Mouse (Mus musculus) embryonic facial prominence, embryonic 14.5 days (tissue): ENCODE results near the gene Magohb. TPM values are rescaled to one million over a fixed set of nuclear protein-coding genes. Genes with fewer than 3 reads are reported as not detected.
"Not testable (repeated sequence)": the region's sequence is repeated elsewhere in the genome, so short reads cannot be mapped to it uniquely, and the experiment has no call there.

Source experiments
- ATAC-seq: fragments of 200-750 bp; cut with Nextera tagmentation; 2 replicates; pipeline ENCODE4 v1.8.0; 2017; ENCODE audit warnings: low read depth, moderate number of reproducible peaks, moderate TSS enrichment
- DNase-seq: peaks from one replicate; pipeline ENCODE4 v3.0.0-alpha.2; 2015; ENCODE audit warnings: low spot score
- H3K27ac ChIP-seq: fragments of 300-500 bp; sonication (generic); replicated peaks from 2 replicates; pipeline ENCODE4 v1.5.1; 2014; ENCODE audit warnings: low read depth, mild to moderate bottlenecking, low read length, moderate library complexity
- H3K27me3 ChIP-seq: fragments of 300-500 bp; sonication (generic); replicated peaks from 2 replicates; pipeline ENCODE4 v1.6.1; 2014; ENCODE audit warnings: low read length; ENCODE audit not compliant: control insufficient read depth, insufficient read depth
- H3K36me3 ChIP-seq: fragments of 300-500 bp; sonication (generic); 2 replicates; pipeline ENCODE4 v1.6.1; 2014; ENCODE audit warnings: low read length, mixed read lengths; ENCODE audit not compliant: control insufficient read depth, insufficient read depth
- H3K4me1 ChIP-seq: fragments of 300-500 bp; sonication (generic); 2 replicates; pipeline ENCODE4 v1.6.1; 2014; ENCODE audit warnings: antibody characterized with exemption, low read length; ENCODE audit not compliant: control insufficient read depth, insufficient read depth
- H3K4me2 ChIP-seq: fragments of 300-500 bp; sonication (generic); 2 replicates; pipeline ENCODE4 v1.6.1; 2014; ENCODE audit warnings: low read depth, mild to moderate bottlenecking, low read length, moderate library complexity, mixed read lengths
- H3K4me3 ChIP-seq: fragments of 300-500 bp; sonication (generic); 2 replicates; pipeline ENCODE4 v1.5.1; 2014; ENCODE audit warnings: low read depth, mild to moderate bottlenecking, low read length
- H3K9ac ChIP-seq: fragments of 300-500 bp; sonication (generic); 2 replicates; pipeline ENCODE4 v1.6.1; 2014; ENCODE audit warnings: low read depth, mild to moderate bottlenecking, low read length, moderate library complexity, mixed read lengths
- H3K9me3 ChIP-seq: fragments of 300-500 bp; sonication (generic); 2 replicates; pipeline ENCODE4 v1.6.1; 2016; ENCODE audit warnings: low read length; ENCODE audit not compliant: control insufficient read depth
- WGBS: fragments of 180-500 bp; shearing (Covaris S2); extraction: QIAGEN DNeasy Blood & Tissue Kit; methylation state at CpG from one replicate; pipeline ENCODE4 v1.1.7; 2014; 5-methylcytosine and 5-hydroxymethylcytosine counted together
- polyA plus RNA-seq: library from polyadenylated mRNA; unstranded; fragments of >200 nt; fragmentation: Nextera tagmentation; extraction: Ambion mirVana; gene quantifications from 2 replicates; pipeline ENCODE4 v1.2.1, GENCODE M21; 2014

Gene Magohb
- polyA plus RNA-seq, 1 experiment from 2014 or later = 64.6 TPM

DNA sequence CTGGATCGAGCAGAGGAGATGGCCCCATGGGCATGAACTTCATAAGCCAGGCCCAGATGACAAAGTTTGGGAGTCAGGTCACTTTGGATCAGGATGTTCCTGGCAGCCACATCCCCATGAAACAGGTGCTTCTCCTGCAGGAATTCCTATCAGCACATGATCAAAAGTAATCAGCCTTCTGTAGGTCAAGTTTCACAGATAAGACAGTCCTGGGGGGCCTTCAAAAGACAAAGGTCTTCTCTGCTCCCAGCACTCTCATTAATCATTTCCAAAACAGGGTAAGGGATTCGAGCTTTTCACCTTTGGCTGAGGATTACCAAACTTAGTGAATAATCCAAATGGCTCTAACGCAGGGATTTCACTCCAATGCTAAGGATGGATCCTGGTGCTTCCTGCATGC lies 11.7 kb upstream of the Magohb start:
- 60% methylated on average over 3 of the region's 3 CpGs for WGBS
- Histone ChIP-seq H3K4me1 (no peaks in the 10 kb centered on the region), H3K27ac (no peak overlapping the region), H3K4me2 (no peak overlapping the region), H3K9ac (no peak overlapping the region), H3K36me3 (no peaks in the 10 kb centered on the region), H3K9me3 (no peaks in the 10 kb centered on the region), H3K27me3 (no peaks in the 10 kb centered on the region), H3K4me3 (no peak overlapping the region)
- DNase-seq (no peak), ATAC-seq (no peak)

DNA sequence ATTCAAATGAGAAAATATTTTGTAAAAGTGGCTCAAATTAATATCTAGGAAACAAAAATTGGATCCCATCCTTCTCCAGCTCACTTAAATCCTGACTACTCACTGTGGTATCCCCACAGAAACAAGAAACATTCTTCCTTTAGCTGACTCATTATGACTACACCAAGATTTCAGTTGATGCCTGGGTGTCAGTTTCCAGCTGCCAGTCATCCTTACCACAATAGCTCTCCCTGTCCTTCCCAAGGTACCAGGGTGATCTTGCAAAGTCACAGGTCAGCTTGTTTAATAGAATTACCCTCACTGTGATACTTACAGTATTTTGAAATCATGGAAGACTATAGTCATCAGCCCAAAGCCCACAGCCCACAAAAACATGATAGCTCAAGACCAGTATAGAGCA lies 5.5 kb upstream of the Magohb start:
- H3K4me3 ChIP-seq = no peak overlapping the region
- no peaks in the 10 kb centered on the region for H3K4me1 ChIP-seq
- H3K36me3 ChIP-seq = no peaks in the 10 kb centered on the region
- H3K27me3 ChIP-seq = no peaks in the 10 kb centered on the region
- no peak overlapping the region for H3K9ac ChIP-seq
- no peaks in the 10 kb centered on the region for H3K9me3 ChIP-seq
- H3K4me2 ChIP-seq = no peak overlapping the region
- ATAC-seq (no peak), DNase-seq (no peak)
- H3K27ac ChIP-seq = no peak overlapping the region

DNA sequence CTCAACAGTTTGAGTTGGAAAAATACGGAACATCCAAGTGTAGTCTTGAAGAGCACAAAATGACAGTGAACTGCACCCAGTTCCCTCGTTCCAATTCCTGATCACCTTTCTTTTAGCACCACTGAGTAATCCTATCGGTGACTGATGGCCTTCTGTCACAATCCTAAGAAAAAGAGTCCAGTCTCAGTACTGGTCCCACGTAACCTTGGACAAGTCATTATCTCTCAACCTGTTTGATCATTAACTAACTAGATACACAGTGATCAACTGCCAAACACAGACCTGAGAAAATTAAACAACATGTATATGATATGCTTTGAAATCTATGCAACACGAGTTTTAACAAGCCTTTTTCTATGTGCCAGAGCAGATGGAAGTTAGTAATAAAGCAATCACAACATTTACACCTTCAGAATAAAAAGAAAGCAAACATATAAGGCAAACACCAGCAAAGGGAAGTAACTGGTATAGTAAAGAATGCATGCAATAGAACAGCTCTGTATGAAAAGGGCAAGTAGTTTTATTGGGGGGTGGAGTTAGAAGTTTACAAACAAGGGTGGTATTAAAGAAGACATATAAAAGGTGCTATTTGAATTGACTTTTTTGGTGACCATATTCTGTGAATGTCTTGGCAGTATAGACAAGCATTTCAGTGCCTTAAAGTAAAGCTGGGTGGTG lies 1.5 kb upstream of the Magohb start:
- H3K36me3 ChIP-seq = no peaks in the 10 kb centered on the region
- H3K4me3 ChIP-seq = no peak overlapping the region
- no peaks in the 10 kb centered on the region for H3K27me3 ChIP-seq
- no peak overlapping the region for H3K9ac ChIP-seq
- H3K9me3 ChIP-seq = no peaks in the 10 kb centered on the region
- peaks cover 4% of the 10 kb centered on the region; the same call in 1 of the 2 replicates for H3K4me1 ChIP-seq
- ATAC-seq = no peak
- 82% methylated on average over 5 of the region's 5 CpGs for WGBS
- DNase-seq = no peak
- no peak overlapping the region for H3K27ac ChIP-seq
- H3K4me2 ChIP-seq = no peak overlapping the region

DNA sequence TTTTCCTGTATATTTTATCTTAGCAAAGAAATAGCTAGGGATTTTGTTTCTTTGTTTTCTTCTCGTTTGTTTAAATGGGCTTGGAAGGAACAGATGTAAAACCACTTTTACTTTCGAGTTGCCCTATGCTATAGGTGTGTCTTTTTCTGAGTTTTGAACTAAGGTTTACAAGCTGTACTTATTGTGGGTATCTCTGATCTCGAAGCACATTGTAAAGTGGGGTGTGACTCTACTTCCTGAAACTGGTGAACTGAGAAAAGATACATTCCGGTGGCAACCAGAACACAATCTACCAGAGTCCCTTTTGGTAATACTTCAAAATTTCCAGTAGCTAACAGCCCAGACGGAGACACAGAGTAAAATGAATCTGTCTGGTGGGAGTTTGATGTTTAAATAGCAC lies 872 bp upstream of the Magohb start:
- Histone ChIP-seq H3K27me3 (no peaks in the 10 kb centered on the region), H3K4me2 (peak overlapping the region; percentile 72), H3K9ac (no peak overlapping the region), H3K4me1 (peaks cover 4% of the 10 kb centered on the region; the same call in 1 of the 2 replicates), H3K4me3 (peak overlapping the region; percentile 71), H3K36me3 (no peaks in the 10 kb centered on the region), H3K9me3 (no peaks in the 10 kb centered on the region), H3K27ac (no peak overlapping the region)
- 86% methylated on average over 5 of the region's 5 CpGs for WGBS
- DNase-seq (no peak), ATAC-seq (no peak)

DNA sequence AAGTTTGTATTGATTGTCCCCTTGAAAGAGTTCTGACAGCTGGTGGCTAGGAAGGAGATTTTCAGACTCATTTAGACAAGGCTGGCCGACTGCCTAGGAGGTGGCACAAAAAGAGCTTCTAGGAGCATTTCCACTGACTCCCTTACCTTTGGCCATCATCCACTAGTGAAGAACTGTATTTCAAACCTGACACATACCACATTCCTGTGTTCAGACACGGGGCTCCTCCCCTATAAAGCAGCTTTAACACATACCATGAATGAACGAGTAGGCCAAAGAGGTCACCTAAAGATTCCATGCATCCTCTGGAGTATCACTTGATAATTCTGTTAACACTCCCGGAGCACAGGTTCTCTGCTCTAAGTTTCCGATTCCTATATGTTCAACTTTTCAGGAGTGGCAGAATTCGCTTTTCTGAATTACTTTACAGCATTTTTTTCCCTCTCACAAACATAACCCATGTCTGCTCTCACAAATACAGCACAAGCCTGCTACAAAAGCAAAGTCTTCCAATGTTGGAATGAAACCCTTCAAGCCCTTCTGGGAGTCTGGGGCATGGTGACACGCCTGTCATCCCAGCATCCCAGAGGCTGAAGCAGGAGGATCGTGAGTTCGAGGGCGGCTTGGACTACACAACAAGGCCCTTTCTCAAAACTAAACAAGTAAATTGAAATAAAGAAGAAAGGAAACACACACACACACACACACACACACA lies 611 bp downstream of the Magohb start:
- Histone ChIP-seq H3K9ac (peak overlapping the region; percentile 85), H3K27me3 (no peaks in the 10 kb centered on the region), H3K4me1 (peaks cover 4% of the 10 kb centered on the region; the same call in 1 of the 2 replicates), H3K4me2 (peak overlapping the region; percentile 71), H3K4me3 (peak overlapping the region; percentile 71), H3K36me3 (peaks cover 7% of the 10 kb centered on the region), H3K9me3 (no peaks in the 10 kb centered on the region), H3K27ac (peak overlapping the region; percentile 76)
- peak; percentile 32 for DNase-seq
- WGBS = 16% methylated on average over 10 of the region's 10 CpGs
- peak; percentile 48 for ATAC-seq

DNA sequence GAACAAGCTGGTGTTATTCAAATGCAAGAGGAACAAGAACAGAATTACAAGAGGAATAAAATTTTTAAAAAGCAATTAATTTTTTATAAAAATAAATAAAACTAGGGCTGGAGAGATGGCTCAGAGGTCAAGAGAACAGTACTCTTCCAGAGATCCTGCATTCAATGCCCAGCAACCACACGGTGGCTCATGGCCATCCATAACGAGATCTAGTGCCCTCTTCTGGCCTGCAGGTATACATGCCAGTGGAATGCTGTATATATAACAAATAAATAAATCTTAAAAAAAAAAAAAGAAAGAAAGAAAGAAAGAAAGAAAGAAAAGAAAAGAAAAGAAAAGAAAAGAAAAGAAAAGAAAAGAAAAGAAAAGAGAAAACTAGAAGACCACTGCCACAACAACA lies 2.6 kb downstream of the Magohb start:
- peaks cover 4% of the 10 kb centered on the region; the same call in 1 of the 2 replicates for H3K4me1 ChIP-seq
- 18% methylated on average over 2 of the region's 2 CpGs for WGBS

DNA sequence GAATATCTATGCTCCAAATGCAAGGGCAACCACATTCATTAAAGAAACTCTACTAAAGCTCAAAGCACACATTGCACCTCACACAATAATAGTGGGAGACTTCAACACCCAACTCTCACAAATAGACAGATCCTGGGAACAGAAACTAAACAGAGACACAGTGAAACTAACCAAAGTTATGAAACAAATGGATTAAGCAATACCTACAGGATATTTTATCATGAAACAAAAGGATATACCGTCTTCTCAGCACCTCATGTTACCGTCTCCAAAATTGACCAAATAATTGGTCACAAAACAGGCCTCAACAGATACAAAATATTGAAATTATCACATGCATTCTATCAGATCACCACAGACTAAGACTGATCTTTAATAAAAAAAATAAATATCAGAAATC lies 14.9 kb downstream of the Magohb start:
- not testable (repeated sequence) for H3K4me1 ChIP-seq, ATAC-seq, H3K9ac ChIP-seq, DNase-seq, H3K4me3 ChIP-seq, H3K27me3 ChIP-seq, H3K9me3 ChIP-seq, H3K4me2 ChIP-seq, H3K27ac ChIP-seq
- peaks cover 11% of the 10 kb centered on the region; the same call in 1 of the 2 replicates for H3K36me3 ChIP-seq
- 89% methylated on average over 2 of the region's 2 CpGs for WGBS

More for the DNA sequence above, 2.6 kb downstream of the Magohb start:
- DNase-seq (peak; percentile 42), ATAC-seq (no peak)
- H3K9me3 ChIP-seq = no peaks in the 10 kb centered on the region
- no peak overlapping the region for H3K27ac ChIP-seq
- no peak overlapping the region for H3K4me2 ChIP-seq
- no peak overlapping the region for H3K9ac ChIP-seq
- H3K36me3 ChIP-seq = peaks cover 13% of the 10 kb centered on the region
- H3K27me3 ChIP-seq = no peaks in the 10 kb centered on the region
- H3K4me3 ChIP-seq = no peak overlapping the region

DNA sequence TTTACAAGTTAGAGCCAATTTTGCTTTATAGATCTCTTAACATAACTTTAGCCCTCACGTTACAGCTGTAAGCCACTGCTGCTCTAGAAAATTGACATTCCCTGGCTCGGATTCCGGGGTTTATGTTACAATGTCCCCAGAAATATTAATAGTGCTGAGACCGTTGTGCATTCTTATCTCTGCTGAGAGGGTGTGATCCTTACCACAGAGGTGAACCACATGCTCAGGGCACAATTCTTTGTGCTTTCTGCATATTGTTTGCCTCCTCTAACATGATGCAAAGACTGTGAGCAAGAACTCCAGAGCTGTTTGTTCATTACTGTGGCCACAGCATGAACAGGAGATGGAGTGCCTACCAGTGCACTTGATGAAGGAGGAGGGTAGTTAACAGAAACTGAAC lies 16.4 kb downstream of the Magohb start:
- no peak overlapping the region for H3K4me3 ChIP-seq
- 81% methylated on average over 4 of the region's 4 CpGs for WGBS
- DNase-seq = no peak
- H3K9ac ChIP-seq = no peak overlapping the region
- no peaks in the 10 kb centered on the region for H3K36me3 ChIP-seq
- no peaks in the 10 kb centered on the region for H3K4me1 ChIP-seq
- no peaks in the 10 kb centered on the region for H3K9me3 ChIP-seq
- ATAC-seq = no peak
- H3K27ac ChIP-seq = no peak overlapping the region
- H3K4me2 ChIP-seq = no peak overlapping the region
- H3K27me3 ChIP-seq = no peaks in the 10 kb centered on the region

DNA sequence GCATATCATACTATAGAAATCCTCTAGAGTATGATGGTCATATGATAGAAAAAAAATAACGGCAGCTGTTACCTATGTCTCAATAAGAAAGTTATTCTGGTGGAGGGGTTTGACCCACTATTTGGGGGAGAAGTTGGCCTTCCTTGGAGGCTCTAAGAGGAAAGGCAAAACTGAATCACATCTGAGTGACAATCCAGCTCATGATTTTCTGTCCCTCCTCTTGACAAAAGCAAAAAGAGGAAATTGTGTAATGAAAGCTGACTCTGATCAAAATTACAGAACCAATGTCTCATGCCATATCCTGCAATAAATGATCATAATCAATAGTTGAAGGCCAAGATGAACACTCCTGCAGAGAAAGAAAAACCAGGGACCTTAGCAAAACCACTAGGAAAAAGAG lies 20.7 kb downstream of the Magohb start:
- Histone ChIP-seq H3K4me3 (no peak overlapping the region), H3K9ac (no peak overlapping the region), H3K9me3 (no peaks in the 10 kb centered on the region), H3K27ac (no peak overlapping the region), H3K4me2 (no peak overlapping the region), H3K4me1 (no peaks in the 10 kb centered on the region), H3K36me3 (no peaks in the 10 kb centered on the region), H3K27me3 (no peaks in the 10 kb centered on the region)
- no peak for ATAC-seq
- no peak for DNase-seq
- 94% methylated on average over 1 of the region's 1 CpGs for WGBS
